Mouse (Mus musculus) brown adipose tissue, adult 24 weeks (tissue): Measurements from ENCODE around the gene Gsap. TPM values are rescaled to one million over a fixed set of nuclear protein-coding genes. Genes with fewer than 3 reads are reported as not detected.
A peak's percentile ranks its signal among the peaks of the same experiment; 100 is the strongest.
"Not testable (repeated sequence)": the region's sequence is repeated elsewhere in the genome, so short reads cannot be mapped to it uniquely, and the experiment has no call there.

Experiments used
- H3K27ac ChIP-seq: fragments of 200-500 bp; replicated peaks from 2 replicates; pipeline ENCODE4 v1.5.1; 2012; ENCODE audit warnings: low read depth, mild to moderate bottlenecking, low read length
- H3K4me1 ChIP-seq: fragments of 200-500 bp; 2 replicates; pipeline ENCODE4 v1.6.1; 2012; ENCODE audit warnings: low read length, mixed read lengths; ENCODE audit not compliant: control insufficient read depth, insufficient read depth, insufficient read length
- H3K4me3 ChIP-seq: fragments of 200-500 bp; 2 replicates; pipeline ENCODE4 v1.5.1; 2012; ENCODE audit warnings: low read depth, mild to moderate bottlenecking, low read length, moderate library complexity; ENCODE audit not compliant: insufficient read depth
- polyA plus RNA-seq: library from polyadenylated mRNA; stranded (reverse); fragments of >200 nt; gene quantifications from 2 replicates; pipeline ENCODE4 v1.2.4, GENCODE M21; 2012; ENCODE audit not compliant: missing spikeins, insufficient read depth, insufficient read length

The Gsap gene
- polyA plus RNA-seq, 1 experiment: 1.1 TPM

DNA sequence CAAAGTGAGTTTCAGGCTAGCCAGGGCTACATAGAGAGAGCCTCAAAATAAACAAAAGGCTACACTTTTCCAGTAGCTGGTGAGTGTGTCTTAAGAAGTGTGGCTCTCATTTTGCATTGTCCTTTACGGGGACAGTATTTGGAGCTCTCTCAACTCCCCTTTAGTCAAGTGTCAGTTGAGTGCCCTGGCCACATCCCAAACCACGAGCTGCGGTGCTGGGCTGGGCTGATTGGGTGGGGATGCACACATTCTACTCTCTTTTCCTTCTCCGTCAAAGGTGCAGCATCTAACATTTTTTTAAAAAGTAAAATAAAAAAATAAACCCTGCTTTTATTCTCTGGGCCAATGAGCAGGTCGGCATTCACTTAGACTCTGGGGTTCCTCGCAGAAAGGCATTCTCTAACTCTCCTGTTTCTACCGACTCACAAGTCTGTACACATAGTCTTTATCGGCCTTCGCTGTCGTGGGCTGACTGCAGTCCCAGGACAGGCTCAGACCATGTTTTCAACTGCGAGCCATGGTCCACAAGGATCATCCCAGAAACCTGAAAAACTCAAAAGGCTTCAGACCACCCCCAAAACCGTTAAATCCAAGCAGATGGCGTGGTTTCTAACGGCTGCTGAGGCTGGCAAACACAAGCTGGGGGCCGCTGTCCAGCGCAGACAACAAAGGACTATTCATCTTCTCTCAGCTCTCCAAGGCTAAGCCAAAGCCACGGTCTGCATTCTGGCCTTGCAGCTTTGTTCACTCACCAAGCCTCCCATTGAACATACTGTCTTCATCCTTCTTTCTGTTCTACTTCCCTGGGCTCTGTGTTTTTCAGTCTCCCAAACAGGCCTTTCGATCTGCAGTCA, 77.4 kb downstream of the Gsap start:
- Histone ChIP-seq H3K4me1 (no peaks in the 10 kb centered on the region), H3K27ac (no peak overlapping the region), H3K4me3 (no peak overlapping the region)

DNA sequence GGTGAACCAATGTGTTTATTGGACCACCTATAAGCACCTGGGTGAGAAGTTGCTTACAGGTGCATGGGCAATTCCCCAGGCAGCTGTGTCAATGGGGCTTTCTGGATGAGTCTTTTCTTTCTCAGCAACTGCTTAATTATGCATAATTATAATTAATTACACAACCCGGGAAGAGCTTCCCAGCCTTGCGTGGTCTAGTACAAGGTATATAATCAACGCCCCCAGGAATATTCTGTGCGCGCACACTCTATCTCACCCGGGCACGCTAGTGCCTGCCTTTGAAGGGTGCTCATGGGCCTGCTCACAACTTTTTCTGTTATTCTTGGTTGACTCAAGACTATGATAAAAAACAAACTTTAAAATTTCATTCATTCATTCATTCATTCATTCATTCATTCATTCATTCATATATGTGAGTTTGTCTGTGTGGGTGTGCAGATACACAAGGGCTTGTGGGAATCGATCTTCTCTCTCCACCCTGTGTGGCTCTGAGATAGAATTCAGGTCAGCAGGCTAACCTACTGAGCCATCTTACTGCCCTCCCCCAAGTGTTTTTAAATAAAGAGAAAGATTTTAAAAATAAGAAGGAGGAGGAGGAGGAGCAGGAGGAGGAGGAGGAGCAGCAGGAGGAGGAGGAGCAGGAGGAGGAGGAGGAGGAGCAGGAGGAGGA, 78.4 kb downstream of the Gsap start:
- Histone ChIP-seq H3K27ac (no peak overlapping the region), H3K4me1 (no peaks in the 10 kb centered on the region), H3K4me3 (no peak overlapping the region)

DNA sequence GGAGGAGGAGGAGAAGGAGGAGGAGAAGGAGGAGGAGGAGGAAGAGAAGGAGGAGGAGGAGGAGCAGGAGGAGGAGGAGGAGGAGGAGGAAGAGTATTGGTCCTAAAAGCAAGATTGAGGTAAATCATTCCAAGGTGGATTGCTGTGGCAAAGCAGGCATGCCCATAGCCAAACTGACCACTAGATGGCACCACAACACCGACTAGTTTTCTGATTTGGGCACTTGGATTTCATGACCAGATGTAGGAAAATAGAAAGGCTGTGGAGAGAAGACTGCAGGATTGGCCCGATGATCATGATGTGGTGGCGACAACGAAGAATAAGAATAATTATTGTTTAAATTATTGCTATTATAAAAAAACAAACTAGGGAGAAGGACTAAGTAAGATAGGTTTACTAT, 79.0 kb downstream of the Gsap start:
- H3K27ac ChIP-seq: no peak overlapping the region
- peaks cover 2% of the 10 kb centered on the region; the same call in 1 of the 2 replicates for H3K4me1 ChIP-seq
- no peak overlapping the region for H3K4me3 ChIP-seq

DNA sequence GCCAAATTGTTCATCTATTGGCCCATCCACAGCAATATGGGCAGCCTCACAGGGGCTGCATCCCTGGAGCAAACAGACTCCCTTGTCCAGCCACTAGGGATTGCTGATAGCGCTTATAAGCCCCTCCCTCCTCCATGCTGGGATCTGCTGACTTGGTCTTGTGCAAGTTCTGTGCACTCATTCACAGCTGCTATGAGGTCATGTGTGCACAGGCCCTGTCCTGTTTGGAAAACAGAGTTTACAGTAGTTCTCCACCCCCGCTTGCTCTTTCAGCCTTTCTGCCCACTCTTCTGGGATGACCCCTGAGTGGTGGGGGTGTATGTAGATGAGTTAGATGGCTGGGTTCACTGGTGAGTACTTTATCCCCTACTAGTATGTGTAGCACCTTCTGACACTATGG, 81.0 kb downstream of the Gsap start:
- Histone ChIP-seq H3K4me3 (no peak overlapping the region), H3K4me1 (peaks cover 2% of the 10 kb centered on the region; the same call in 1 of the 2 replicates), H3K27ac (no peak overlapping the region)

DNA sequence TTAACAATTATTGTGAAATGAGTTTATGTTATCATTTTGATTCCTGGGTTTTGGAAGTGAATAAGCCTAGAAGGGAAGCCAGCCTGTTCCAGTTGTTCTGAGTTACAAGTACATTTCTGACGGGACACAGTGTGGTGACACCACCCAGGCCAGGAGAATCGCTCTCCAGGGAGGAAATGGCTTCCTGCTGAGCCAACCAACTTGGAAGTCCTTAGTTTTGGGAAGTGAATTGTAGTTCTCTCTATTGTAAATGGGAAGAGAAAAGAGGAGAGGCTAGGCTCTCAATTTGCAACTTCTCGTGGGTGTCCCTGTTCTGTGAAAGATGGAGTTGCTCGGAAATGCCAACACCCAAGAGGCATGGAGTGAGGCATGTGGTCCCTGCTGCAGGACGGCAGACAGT, 83.4 kb downstream of the Gsap start:
- Histone ChIP-seq H3K27ac (no peak overlapping the region), H3K4me3 (no peak overlapping the region), H3K4me1 (peaks cover 2% of the 10 kb centered on the region; the same call in 1 of the 2 replicates)

DNA sequence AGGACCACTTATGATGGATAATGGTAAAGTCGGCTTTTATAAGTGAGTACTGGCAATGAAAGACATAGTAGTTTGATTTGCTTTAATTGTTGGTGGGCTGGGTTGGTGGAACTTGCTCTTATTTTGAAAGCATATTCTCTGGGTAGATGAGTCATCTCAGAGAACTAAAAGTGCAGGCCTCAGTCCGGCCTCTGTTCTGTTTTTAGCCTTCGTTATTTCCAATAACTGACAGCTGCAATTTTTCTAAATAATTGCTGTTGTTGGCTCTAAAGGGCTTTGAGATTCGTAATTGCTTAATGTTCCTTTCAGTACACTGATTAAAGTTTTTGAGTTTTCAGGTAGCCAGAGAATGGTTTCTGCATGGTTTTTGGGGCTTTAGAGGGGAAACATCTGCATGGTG, 84.7 kb downstream of the Gsap start:
- Histone ChIP-seq H3K4me3 (no peak overlapping the region), H3K4me1 (peaks cover 2% of the 10 kb centered on the region; the same call in 1 of the 2 replicates), H3K27ac (peak overlapping the region; percentile 24; the same call in 1 of the 2 replicates)

DNA sequence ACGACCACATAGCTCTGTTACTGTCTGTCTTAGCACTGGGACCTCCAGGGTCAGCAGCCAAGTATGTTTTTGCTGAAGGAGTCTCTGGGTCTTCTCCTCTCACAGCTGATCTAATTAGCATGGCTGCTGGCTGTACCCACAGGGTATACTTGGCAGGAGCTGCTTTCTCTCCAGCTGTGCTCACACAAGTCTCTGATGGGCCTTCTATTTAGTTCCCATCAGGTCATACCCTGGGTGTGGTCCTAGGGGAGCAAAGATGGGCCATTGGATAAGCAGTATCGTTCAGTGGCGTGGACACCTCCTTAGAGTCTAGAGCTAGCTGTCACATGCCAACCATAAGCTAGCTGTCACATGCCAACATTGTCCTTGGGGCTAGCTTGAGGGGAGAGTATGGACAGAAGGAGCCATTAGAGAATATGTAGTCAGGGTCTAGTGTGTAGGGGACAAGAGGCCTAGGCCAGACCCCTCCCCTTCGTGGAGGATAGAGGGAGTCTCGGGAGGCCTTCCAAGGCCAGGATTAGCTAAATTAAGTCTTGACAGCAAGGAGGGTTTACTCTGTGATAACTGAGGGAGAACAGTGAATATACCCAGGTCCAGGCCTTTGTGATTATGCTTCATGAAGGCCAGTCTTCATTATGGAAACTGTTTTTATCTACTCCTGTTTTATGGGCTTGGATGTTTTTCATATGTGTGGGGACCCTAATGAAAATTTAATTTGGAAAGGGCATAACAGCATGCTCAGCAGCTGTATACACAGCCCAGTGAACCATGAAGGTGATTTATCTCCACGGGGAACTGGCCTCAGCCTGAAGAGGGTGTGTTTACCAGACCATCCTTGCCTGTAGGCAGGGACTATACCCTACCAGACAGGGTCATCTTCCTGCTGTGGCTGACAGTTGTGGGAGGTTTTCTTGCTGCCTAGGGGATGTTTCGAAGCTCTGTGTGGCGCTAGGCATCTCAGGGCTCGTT, 85.6 kb downstream of the Gsap start:
- Histone ChIP-seq H3K4me3 (no peak overlapping the region), H3K4me1 (peaks cover 2% of the 10 kb centered on the region; the same call in 1 of the 2 replicates), H3K27ac (0 out of 2 replicates have a peak overlapping the region, but pooled peaks have one; percentile 24)

DNA sequence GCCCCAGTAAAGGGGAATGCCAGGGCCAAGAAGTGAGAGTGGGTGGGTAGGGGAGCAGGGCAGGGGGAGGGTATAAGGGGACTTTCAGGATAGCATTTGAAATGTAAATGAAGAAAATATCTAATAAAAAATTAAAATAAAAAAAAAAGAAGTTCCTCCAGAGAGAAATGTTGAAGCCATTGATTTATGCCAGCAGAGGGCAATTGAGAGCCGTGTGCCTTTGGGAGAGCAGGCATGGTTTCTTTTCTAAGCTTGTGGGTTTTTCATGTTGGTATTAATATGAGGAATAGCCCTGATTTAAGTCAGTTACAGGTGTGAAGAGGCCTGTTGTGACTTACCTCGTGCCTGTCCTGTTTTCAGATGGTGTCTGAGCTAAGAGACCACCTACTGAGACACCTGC, 91.6 kb downstream of the Gsap start:
- H3K4me1 ChIP-seq, H3K4me3 ChIP-seq, H3K27ac ChIP-seq: not testable (repeated sequence)

DNA sequence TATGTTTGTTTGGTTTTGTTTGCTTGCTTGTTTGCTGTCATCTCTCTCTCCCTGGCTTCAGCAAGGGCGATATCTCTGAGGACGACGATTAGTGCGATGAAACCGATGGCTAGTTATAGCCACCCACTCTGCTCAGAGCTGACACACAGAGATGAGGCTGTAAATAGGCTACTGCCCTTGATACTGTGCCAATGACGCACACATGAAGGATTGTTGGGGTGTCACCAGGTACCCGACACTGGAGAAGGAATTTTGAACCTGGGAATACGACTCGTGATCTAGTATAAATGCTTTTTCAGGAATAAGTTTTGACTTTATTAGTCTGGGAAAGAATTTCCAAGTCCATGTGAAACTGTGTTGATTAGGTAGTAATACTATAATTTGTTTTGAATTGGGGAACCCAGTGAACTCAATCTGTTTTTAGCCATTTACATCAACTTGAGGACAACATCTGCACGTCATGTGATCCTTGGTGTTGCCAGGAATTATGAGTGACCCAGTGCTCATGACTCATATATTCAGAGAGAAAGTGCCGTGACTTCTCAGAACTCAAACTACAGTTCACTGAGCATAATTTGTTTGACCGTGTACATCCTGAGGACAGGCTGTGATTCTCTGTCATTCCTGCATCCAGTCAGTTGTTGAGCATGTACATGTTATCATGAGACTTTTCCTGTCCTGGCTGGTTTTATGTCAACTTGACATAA, 97.5 kb downstream of the Gsap start:
- H3K4me3 ChIP-seq: no peak overlapping the region
- no peaks in the 10 kb centered on the region for H3K4me1 ChIP-seq
- H3K27ac ChIP-seq: 0 out of 2 replicates have a peak overlapping the region, but pooled peaks have one; percentile 53

DNA sequence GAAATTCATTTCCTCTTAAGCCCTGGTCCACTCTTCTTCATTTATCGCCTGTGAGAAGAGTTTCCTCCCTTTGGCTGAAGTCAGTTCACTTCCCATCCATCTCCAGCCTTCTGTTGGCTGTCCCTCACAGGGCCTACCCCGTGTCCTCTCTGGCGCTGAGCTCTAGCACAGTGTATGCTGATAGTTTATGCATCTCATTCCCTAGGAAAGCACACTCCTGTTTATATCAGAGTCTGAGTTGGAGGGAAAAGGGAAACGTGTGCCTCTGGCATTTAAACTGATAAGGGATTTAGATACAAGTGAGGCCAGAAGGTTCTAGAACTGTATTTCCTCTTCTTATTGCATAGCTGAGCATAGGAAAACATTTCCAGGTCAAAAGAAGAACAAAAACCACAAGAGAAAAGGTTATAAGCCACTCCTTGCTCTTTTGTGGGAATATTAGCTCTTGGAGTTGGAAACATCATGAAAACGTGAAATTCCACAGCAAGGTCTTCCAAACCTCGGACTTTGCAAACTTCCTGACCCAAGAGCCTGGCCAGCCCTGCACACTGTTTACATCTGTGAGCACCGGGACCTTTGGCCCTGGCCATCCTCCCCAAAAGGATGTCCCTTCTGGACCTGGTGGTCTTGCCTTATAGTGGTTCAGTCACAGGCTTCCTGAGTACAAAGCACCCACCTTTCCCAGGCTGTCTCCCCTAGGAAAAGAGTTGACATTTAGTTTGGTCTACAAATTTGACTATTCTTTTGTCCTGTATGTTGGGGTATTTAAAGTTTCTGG, 102.8 kb downstream of the Gsap start:
- H3K27ac ChIP-seq: no peak overlapping the region
- H3K4me1 ChIP-seq: no peaks in the 10 kb centered on the region
- H3K4me3 ChIP-seq: no peak overlapping the region

DNA sequence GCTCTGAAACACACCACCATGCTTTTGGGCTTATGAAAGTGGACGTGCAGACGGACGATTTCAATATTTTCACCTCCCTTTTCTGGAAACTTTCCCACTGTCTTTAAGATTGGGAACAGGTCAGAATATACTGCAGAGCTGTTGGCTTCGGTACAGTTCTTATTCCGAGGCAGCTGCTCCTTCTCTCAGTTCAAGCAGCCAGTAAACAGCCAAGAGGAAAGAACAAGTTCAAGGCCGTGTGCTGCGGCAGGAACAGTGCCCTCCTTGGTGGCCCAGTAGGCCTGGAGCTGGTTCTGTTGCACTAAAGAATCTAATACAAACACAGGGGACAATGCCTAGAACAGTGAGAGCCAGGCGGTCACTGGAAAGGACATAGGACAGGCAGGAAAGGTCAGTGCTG, 104.5 kb downstream of the Gsap start:
- no peaks in the 10 kb centered on the region for H3K4me1 ChIP-seq
- H3K27ac ChIP-seq: no peak overlapping the region
- no peak overlapping the region for H3K4me3 ChIP-seq

DNA sequence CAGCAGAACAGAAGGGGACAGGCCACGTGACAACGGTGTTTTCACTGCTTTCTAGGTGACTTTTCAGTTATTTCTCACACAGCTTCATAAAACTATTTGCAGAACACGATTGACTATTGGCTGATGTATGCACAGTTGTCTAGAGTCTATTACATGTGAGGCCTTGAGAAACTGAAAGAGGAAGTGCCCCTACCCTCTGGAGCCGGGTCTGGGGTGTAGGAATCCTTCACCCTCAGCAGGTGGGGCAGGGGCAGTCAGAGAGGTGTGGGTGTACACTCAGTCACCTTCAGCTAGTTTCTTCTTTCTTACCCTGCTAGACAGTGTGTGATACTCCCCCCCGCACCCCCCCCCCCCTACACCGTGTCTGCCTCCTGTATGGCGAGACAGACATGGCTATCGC, 109.6 kb downstream of the Gsap start:
- no peak overlapping the region for H3K27ac ChIP-seq
- no peak overlapping the region for H3K4me3 ChIP-seq
- H3K4me1 ChIP-seq: peaks cover 2% of the 10 kb centered on the region; the same call in 1 of the 2 replicates

DNA sequence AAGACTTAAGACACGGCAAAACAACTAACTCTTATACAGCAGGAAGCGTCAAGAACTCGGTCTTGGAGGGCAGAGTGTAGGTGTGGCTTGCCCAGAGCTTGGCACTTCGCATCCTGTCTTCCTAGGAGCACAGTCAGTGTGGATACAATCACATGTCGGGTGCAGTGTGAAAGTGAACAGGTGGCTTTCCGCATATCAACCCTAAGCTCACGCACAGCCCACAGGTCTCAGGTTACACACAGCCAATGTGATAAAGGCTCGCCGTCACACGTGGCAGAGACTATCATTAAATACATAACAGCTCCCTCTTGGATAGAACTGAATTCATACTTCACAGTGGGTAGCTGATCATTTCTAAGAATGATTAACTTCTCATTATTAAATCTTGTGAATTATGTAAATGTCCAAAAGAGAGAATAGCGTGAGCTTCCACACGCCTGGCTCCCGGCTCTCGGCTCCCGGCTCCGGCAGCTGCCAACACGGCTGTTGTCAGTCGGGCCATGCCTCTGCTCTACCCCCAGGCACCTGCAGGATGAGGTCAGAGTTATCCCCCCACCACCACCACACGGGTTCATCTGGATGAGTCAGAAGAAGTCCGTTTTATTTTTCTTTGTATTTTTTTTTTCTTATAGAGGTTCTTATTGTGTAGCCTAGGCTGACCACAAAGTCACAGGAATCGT, 113.2 kb downstream of the Gsap start:
- Histone ChIP-seq H3K4me1 (peaks cover 2% of the 10 kb centered on the region; the same call in 1 of the 2 replicates), H3K4me3 (no peak overlapping the region), H3K27ac (no peak overlapping the region)
